Mouse (Mus musculus): ENCODE measurements at regions not wholly inside any gene's neighbourhood (a gene's known extent, or its start where the extent isn't known, plus 50 kb on each side); places are given as distances from the start of the nearest gene placed in this dataset.

GRCm38 (mm10) chr10:92336138-92336537 lies 386.1 kb downstream of the Nedd1 start:
- no peak for DNase-seq (ENCODE audit: low spot score in 2 of 2)

GRCm38 (mm10) chr10:92335141-92335540 lies 387.1 kb downstream of the Nedd1 start:
- no peak for DNase-seq (ENCODE audit: low spot score in 2 of 2)

- no peak for DNase-seq (ENCODE audit: low spot score in 2 of 2)
Observed at GRCm38 (mm10) chr10:92333869-92334268, 388.4 kb downstream of the Nedd1 start.

GRCm38 (mm10) chr10:92333042-92333774 lies 389.0 kb downstream of the Nedd1 start:
- DNase-seq (ENCODE audit: low spot score in 2 of 2) = no peak

GRCm38 (mm10) chr10:92330150-92330549 lies 392.1 kb downstream of the Nedd1 start:
- no peak for DNase-seq (ENCODE audit: low spot score in 2 of 2)

GRCm38 (mm10) chr10:92329661-92330060 lies 392.6 kb downstream of the Nedd1 start:
- no peak for DNase-seq (ENCODE audit: low spot score in 2 of 2)

GRCm38 (mm10) chr10:92325284-92325989 lies 396.8 kb downstream of the Nedd1 start:
- no peak for DNase-seq (ENCODE audit: low spot score in 2 of 2)

- no peak for DNase-seq (ENCODE audit: low spot score in 2 of 2)
Observed at GRCm38 (mm10) chr10:92314606-92315005, 407.6 kb downstream of the Nedd1 start.

GRCm38 (mm10) chr10:92312278-92312677 lies 409.9 kb downstream of the Nedd1 start:
- no peak for DNase-seq (ENCODE audit: low spot score in 2 of 2)

- no peak for DNase-seq (ENCODE audit: low spot score in 2 of 2)
Observed at GRCm38 (mm10) chr10:92308643-92309042, 413.6 kb downstream of the Nedd1 start.

- no peak for DNase-seq (ENCODE audit: low spot score in 2 of 2)
Observed at GRCm38 (mm10) chr10:92307861-92308260, 414.4 kb downstream of the Nedd1 start.

- DNase-seq (ENCODE audit: low spot score in 2 of 2) = no peak
Observed at GRCm38 (mm10) chr10:92298693-92299092, 423.5 kb downstream of the Nedd1 start.

GRCm38 (mm10) chr10:92296837-92297236 lies 425.4 kb downstream of the Nedd1 start:
- DNase-seq (ENCODE audit: low spot score in 2 of 2) = no peak

- no peak for DNase-seq (ENCODE audit: low spot score in 2 of 2)
Observed at GRCm38 (mm10) chr10:92296303-92296702, 425.9 kb downstream of the Nedd1 start.

GRCm38 (mm10) chr10:92293261-92293660 lies 429.0 kb downstream of the Nedd1 start:
- no peak for DNase-seq (ENCODE audit: low spot score in 2 of 2)

- DNase-seq (ENCODE audit: low spot score in 2 of 2) = no peak
Observed at GRCm38 (mm10) chr10:92289230-92289629, 433.0 kb downstream of the Nedd1 start.

- DNase-seq (ENCODE audit: low spot score in 2 of 2) = no peak
Observed at GRCm38 (mm10) chr10:92284231-92284630, 438.0 kb downstream of the Nedd1 start.

GRCm38 (mm10) chr10:92277981-92278380 lies 444.2 kb downstream of the Nedd1 start:
- no peak for DNase-seq (ENCODE audit: low spot score in 2 of 2)

- no peak for DNase-seq (ENCODE audit: low spot score in 2 of 2)
Observed at GRCm38 (mm10) chr10:92257815-92258214, 464.4 kb downstream of the Nedd1 start.

- DNase-seq (ENCODE audit: low spot score in 2 of 2) = no peak
Observed at GRCm38 (mm10) chr10:92248648-92249047, 473.6 kb downstream of the Nedd1 start.

- no peak for DNase-seq (ENCODE audit: low spot score in 2 of 2)
Observed at GRCm38 (mm10) chr10:92247449-92247805, 474.8 kb downstream of the Nedd1 start.

GRCm38 (mm10) chr10:92246785-92247448 lies 475.3 kb downstream of the Nedd1 start:
- no peak for DNase-seq (ENCODE audit: low spot score in 2 of 2)
